Mouse (Mus musculus) hindbrain, embryonic 12.5 days (tissue): Measurements from ENCODE around the gene Osbpl11. TPM values are rescaled to one million over a fixed set of nuclear protein-coding genes. Genes with fewer than 3 reads are reported as not detected.

ENCODE experiments used
- ATAC-seq: fragments of 200-750 bp; cut with Nextera tagmentation; 2 replicates; pipeline ENCODE4 v1.8.0; 2017; ENCODE audit warnings: moderate TSS enrichment; ENCODE audit not compliant: low FRiP score
- H3K27ac ChIP-seq: fragments of 300-500 bp; sonication (generic); 2 replicates; pipeline ENCODE4 v1.5.1; 2016; ENCODE audit warnings: mild to moderate bottlenecking
- H3K27me3 ChIP-seq: fragments of 300-500 bp; sonication (generic); 2 replicates; pipeline ENCODE4 v1.6.1; 2016; ENCODE audit warnings: mild to moderate bottlenecking
- H3K36me3 ChIP-seq: fragments of 300-500 bp; sonication (generic); 2 replicates; pipeline ENCODE4 v1.6.1; 2016; ENCODE audit warnings: mild to moderate bottlenecking
- H3K4me1 ChIP-seq: fragments of 300-500 bp; sonication (generic); 2 replicates; pipeline ENCODE4 v1.6.1; 2016
- H3K4me2 ChIP-seq: fragments of 300-500 bp; sonication (generic); replicated peaks from 2 replicates; pipeline ENCODE4 v1.6.1; 2016; ENCODE audit warnings: mild to moderate bottlenecking
- H3K4me3 ChIP-seq: fragments of 300-500 bp; sonication (generic); 2 replicates; pipeline ENCODE4 v1.5.1; 2016; ENCODE audit warnings: mild to moderate bottlenecking
- H3K9ac ChIP-seq: fragments of 300-500 bp; sonication (generic); 2 replicates; pipeline ENCODE4 v1.6.1; 2016; ENCODE audit warnings: mild to moderate bottlenecking, moderate library complexity
- H3K9me3 ChIP-seq: fragments of 300-500 bp; sonication (generic); replicated peaks from 2 replicates; pipeline ENCODE4 v1.6.1; 2016; ENCODE audit warnings: mild to moderate bottlenecking
- WGBS: fragments of 180-500 bp; shearing (Covaris S2); methylation state at CpG from one replicate; pipeline ENCODE4 v1.1.7; 2016; 5-methylcytosine and 5-hydroxymethylcytosine counted together
- polyA plus RNA-seq: library from polyadenylated mRNA; unstranded; fragments of >200 nt; fragmentation: Nextera tagmentation; extraction: Ambion mirVana; gene quantifications from 2 replicates; pipeline ENCODE4 v1.2.1, GENCODE M21; 2016

The Osbpl11 gene
- polyA plus RNA-seq, 1 experiment from 2014 or later = 29.2 TPM

DNA sequence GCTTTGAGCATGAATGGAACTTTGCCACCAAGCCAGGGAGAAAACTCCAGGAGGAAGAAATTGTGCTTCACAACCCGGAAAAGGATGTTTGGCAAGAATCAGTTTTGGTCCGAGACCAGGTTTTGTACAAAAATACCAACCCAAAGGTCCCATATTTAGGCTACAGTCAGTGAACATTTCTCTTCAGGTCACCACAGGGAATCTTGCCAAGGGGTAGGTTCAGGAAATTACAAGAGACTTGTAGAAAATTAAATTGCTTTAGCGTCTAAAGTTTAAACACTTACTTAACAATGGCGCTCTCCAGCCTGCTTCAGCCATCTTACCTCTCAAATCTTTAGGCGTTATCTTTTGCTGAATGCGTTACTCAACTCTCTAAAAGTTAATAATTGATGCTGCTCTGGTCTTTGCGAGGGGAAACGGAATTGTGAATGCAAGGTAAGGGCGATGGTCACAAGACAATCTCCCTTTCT lies 65.8 kb downstream of the Osbpl11 start:
- no peak for ATAC-seq

DNA sequence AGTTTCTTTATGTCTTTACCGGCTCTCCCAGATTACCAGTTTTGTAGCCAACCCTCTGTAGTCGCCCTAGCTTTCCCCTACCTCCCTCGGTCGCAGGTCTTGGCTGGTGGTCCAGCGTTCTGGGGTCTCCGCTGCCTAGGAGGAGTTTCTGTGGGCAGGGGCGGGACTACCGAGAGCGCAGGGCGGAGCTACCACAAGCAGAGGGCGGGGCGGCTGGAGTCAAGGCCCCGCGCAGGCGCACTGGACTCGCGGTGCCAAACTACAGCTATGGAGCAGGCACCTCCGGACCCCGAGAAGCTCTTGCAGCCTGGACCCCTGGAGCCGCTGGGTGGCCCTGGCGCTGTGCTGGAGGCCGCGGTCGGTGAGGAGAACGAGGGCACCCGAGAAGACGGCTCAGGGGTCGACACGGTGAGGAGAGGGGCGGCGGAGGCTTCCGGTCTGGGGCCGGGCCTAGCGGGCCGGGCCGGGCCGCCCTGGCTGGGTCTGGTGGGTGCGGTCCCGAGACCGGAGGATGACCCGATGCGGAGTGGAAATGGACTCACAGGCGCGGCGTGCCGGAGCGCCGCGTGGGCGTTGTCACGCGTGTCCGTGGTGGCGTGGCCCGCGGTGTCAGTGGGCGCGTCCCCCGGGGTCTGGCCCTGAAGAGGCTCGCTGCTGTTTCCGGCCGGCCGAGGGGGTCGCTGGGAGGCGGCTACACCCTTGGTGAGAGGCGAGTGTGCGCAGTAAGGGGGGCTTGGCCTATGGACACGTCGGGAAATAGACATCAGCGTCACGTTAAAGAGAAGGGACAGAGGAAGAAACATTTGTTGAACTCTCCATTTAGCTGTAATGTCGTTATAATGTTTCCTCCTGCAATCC lies 66.6 kb downstream of the Osbpl11 start, which contains the start of gene Snx4:
Gene Snx4 (plus strand): TSS at position 249 of the 858 bp plus-strand sequence.
- peak; percentile 95 for ATAC-seq
- Histone ChIP-seq H3K4me1 (peaks cover 16% of the 10 kb centered on the region), H3K27me3 (no peaks in the 10 kb centered on the region), H3K36me3 (no peaks in the 10 kb centered on the region), H3K4me2 (peak within 1 kb of the TSS; percentile 76), H3K4me3 (peak within 1 kb of the TSS; percentile 96), H3K9me3 (no peaks in the 10 kb centered on the region), H3K9ac (peak within 1 kb of the TSS; percentile 94), H3K27ac (peak within 1 kb of the TSS; percentile 85)
- WGBS = under 1% methylated on average over 68 of the region's 72 CpGs

More for the DNA sequence above, 65.8 kb downstream of the Osbpl11 start:
- Histone ChIP-seq H3K4me2 (peak overlapping the region; percentile 76), H3K36me3 (no peaks in the 10 kb centered on the region), H3K4me1 (peaks cover 16% of the 10 kb centered on the region), H3K9ac (peak overlapping the region; percentile 94), H3K4me3 (peak overlapping the region; percentile 96), H3K27me3 (no peaks in the 10 kb centered on the region), H3K27ac (peak overlapping the region; percentile 85), H3K9me3 (no peaks in the 10 kb centered on the region)
- WGBS = 24% methylated on average over 9 of the region's 9 CpGs

DNA sequence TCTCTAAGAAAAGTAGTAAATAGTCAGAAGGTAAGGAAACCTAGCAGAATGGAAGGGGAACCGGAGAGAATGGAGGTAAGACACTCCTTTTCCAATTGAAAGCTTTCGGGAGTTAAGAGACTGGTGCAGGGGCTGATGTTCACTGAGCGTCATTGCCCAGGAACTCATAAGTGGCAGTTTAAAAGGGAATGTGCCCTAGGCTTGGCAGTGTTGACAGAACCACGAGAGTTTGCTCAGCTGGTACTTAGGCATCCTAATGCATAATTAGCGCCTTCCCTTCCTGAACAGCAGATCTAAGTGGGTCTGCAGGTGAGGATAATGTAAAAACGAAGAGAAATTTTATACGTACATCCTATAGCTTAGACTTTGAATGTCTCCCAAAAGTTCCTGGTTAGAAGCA lies 70.7 kb downstream of the Osbpl11 start:
- Histone ChIP-seq H3K4me2 (no peak overlapping the region), H3K4me3 (no peak overlapping the region), H3K27me3 (no peaks in the 10 kb centered on the region), H3K36me3 (no peaks in the 10 kb centered on the region), H3K4me1 (peaks cover 18% of the 10 kb centered on the region), H3K9ac (no peak overlapping the region), H3K9me3 (no peaks in the 10 kb centered on the region), H3K27ac (no peak overlapping the region)
- 88% methylated on average over 7 of the region's 7 CpGs for WGBS
- no peak for ATAC-seq

DNA sequence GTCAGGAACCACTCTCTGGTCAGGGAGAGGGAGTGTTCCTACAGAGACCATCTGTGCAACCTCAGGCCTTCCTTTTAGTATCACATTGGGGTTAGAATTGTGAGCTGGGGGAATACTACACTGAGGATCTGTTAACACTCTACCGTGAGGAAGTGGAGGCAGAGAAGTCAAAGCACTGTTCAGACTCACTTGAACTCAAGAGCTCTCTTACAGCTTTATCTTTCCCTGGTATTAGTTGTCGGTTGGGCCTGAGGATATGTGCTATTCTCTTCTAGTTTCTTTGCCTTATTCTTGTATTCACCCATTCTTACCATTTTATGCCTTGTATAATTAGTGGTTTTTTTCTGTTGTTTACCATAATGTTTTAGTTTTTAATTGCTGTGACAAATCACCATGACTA lies 73.7 kb downstream of the Osbpl11 start:
- 87% methylated on average over 2 of the region's 2 CpGs for WGBS

DNA sequence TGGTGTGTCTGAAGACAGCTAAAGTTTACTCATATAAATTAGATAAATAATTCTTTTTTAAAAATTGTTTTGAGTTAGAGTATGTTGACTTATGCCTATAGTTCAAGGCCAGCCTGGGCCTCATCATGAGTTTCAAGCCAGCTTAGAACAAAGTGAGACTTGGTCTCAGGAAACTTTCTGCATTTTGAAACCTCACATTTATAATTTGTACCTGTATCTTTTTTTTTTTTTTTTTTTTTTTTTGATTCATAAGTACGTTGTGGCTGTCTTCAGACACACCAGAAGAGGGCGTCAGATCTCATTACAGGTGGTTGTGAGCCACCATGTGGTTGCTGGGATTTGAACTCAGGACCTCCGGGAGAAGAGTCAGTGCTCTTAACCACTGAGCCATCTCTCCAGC lies 75.0 kb downstream of the Osbpl11 start:
- H3K27me3 ChIP-seq = no peaks in the 10 kb centered on the region
- no peaks in the 10 kb centered on the region for H3K9me3 ChIP-seq
- no peak overlapping the region for H3K27ac ChIP-seq
- ATAC-seq = no peak
- no peak overlapping the region for H3K4me3 ChIP-seq
- 81% methylated on average over 3 of the region's 3 CpGs for WGBS
- no peak overlapping the region for H3K4me2 ChIP-seq
- 0 out of 2 replicates have a peak, but pooled peaks cover 2% of the 10 kb centered on the region for H3K4me1 ChIP-seq
- peaks cover 6% of the 10 kb centered on the region for H3K36me3 ChIP-seq
- no peak overlapping the region for H3K9ac ChIP-seq

More for the DNA sequence above, 73.7 kb downstream of the Osbpl11 start:
- Histone ChIP-seq H3K4me2 (no peak overlapping the region), H3K9ac (no peak overlapping the region), H3K9me3 (no peaks in the 10 kb centered on the region), H3K36me3 (no peaks in the 10 kb centered on the region), H3K27me3 (no peaks in the 10 kb centered on the region), H3K4me3 (no peak overlapping the region), H3K4me1 (0 out of 2 replicates have a peak, but pooled peaks cover 2% of the 10 kb centered on the region), H3K27ac (no peak overlapping the region)
- ATAC-seq = no peak

DNA sequence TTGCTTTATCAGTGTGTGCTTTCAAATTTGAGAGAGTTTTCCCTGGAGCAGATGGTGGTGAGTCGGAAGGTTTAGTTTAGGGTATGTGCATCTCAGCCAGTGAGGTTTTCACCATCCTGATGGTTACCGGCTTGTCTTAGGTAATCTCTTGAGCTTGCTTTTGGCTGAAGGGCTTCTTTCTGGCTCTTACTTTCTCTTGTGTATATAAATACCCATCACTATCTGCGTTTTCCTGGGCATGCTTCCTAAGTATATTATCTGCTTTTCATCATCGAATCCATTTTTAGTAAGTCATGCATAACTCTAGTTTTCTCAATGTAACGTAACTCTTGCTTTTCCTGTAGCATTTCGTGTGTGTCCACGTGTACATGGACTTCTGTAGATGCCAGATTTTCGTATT lies 76.0 kb downstream of the Osbpl11 start:
- no peak overlapping the region for H3K9ac ChIP-seq
- no peak overlapping the region for H3K4me3 ChIP-seq
- no peak for ATAC-seq
- H3K9me3 ChIP-seq = no peaks in the 10 kb centered on the region
- H3K4me1 ChIP-seq = 0 out of 2 replicates have a peak, but pooled peaks cover 2% of the 10 kb centered on the region
- H3K4me2 ChIP-seq = no peak overlapping the region
- H3K36me3 ChIP-seq = peaks cover 14% of the 10 kb centered on the region
- H3K27ac ChIP-seq = no peak overlapping the region
- WGBS = 90% methylated on average over 8 of the region's 8 CpGs
- H3K27me3 ChIP-seq = no peaks in the 10 kb centered on the region

DNA sequence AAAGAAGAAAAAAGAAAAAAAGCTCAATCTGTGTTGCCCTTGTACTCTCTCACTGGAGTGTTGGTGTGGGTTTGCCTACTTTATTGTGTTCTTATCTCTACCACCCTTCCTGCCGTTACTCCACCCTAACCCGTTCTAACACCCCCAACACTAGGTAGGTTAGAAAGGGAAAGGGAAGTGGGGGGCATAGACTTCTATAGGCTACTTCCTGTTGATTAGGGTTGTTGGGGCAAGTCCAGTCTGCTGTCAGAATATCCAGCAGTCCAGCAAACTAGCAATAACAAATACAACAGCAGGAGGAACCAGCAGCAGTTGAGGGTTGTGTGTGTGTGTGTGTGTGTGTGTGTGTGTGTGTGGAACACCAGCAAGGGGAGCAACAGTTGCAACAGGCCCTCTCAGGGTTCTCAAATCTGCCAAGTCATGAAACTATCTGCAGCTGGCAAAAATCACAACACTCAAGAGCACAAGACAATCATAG lies 76.8 kb downstream of the Osbpl11 start:
- no peak overlapping the region for H3K4me3 ChIP-seq
- H3K4me1 ChIP-seq = 0 out of 2 replicates have a peak, but pooled peaks cover 2% of the 10 kb centered on the region
- peaks cover 21% of the 10 kb centered on the region for H3K36me3 ChIP-seq
- ATAC-seq = no peak
- 89% methylated on average over 2 of the region's 2 CpGs for WGBS
- H3K9me3 ChIP-seq = no peaks in the 10 kb centered on the region
- no peaks in the 10 kb centered on the region for H3K27me3 ChIP-seq
- no peak overlapping the region for H3K4me2 ChIP-seq
- H3K27ac ChIP-seq = no peak overlapping the region
- H3K9ac ChIP-seq = no peak overlapping the region

DNA sequence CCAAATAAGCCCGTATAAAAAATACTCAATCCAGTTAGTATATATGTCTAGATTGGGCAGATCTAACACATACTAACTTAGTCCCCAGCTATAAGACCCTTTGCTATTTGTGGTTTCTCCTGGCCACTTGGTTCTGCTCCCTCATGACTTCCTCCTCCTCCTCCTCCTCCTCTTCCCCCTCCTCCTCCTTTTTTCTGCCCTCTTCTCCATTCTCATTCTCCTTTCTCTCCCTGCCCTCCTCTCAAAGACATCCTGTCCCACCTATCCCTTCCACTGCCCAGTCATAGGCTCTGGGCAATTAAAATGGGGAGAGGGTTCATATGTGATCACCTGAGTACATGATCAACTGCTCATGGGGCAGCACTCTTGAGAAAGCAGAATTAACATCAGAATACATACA lies 77.2 kb downstream of the Osbpl11 start:
- Histone ChIP-seq H3K9ac (no peak overlapping the region), H3K4me2 (no peak overlapping the region), H3K4me1 (0 out of 2 replicates have a peak, but pooled peaks cover 2% of the 10 kb centered on the region), H3K9me3 (no peaks in the 10 kb centered on the region), H3K36me3 (peaks cover 23% of the 10 kb centered on the region), H3K27me3 (no peaks in the 10 kb centered on the region), H3K4me3 (no peak overlapping the region), H3K27ac (no peak overlapping the region)
- ATAC-seq = no peak
- WGBS = 100% methylated on average over 1 of the region's 1 CpGs

DNA sequence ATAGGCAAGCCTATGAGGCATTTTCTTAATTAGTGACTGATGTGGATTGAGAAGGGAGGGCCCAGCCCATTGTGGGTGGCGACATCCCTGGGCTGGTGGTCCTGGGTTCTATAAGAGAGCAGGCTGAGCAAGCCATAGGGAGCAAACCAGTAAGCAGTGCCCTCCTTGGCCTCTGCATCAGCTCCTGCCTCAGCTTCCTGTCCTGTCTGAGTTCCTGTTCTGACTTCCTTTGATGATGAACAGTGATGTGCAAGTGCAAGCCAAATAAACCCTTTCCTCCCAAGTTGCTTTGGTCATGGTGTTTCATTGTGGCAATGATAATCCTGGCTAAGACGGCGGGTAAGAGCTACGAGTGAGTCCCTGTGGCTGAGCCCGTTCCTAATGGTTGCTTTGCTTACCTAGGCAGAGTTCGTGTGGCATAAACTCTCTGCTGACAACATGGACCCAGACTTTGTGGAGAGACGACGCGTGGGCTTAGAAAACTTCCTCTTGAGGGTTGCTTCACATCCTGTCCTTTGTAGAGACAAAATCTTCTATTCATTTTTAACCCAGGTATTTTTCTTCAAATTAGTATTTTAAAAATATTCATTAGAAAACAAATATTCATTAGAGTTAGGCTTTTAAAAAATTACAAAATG lies 82.9 kb downstream of the Osbpl11 start:
- Histone ChIP-seq H3K27ac (no peak overlapping the region), H3K9me3 (no peaks in the 10 kb centered on the region), H3K9ac (no peak overlapping the region), H3K36me3 (peaks cover 61% of the 10 kb centered on the region), H3K4me3 (no peak overlapping the region), H3K4me1 (no peaks in the 10 kb centered on the region), H3K4me2 (no peak overlapping the region), H3K27me3 (no peaks in the 10 kb centered on the region)
- WGBS = 94% methylated on average over 9 of the region's 9 CpGs
- ATAC-seq = no peak

DNA sequence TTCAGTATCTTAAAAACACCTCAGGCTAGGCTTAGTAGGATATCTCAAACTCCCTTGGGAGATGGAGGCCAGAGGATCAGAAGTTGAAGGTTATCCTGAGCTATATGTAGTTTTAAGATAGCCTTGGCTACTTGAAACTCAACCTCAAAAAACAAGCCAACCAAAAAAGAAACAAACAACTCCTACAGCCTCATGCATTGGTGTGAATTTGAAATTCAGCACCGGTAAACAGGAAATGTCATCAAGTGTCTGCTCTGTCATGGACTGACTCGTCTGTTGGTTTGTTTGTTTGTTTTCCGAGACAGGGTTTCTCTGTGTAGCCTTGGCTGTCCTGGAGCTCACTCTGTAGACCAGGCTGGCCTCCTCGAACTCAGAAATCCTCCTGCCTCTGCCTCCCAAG lies 87.0 kb downstream of the Osbpl11 start:
- no peaks in the 10 kb centered on the region for H3K27me3 ChIP-seq
- H3K4me3 ChIP-seq = no peak overlapping the region
- no peak overlapping the region for H3K27ac ChIP-seq
- H3K9ac ChIP-seq = no peak overlapping the region
- H3K4me2 ChIP-seq = no peak overlapping the region
- no peak for ATAC-seq
- WGBS = 89% methylated on average over 4 of the region's 4 CpGs
- H3K4me1 ChIP-seq = no peaks in the 10 kb centered on the region
- H3K9me3 ChIP-seq = no peaks in the 10 kb centered on the region
- peaks cover 65% of the 10 kb centered on the region for H3K36me3 ChIP-seq

DNA sequence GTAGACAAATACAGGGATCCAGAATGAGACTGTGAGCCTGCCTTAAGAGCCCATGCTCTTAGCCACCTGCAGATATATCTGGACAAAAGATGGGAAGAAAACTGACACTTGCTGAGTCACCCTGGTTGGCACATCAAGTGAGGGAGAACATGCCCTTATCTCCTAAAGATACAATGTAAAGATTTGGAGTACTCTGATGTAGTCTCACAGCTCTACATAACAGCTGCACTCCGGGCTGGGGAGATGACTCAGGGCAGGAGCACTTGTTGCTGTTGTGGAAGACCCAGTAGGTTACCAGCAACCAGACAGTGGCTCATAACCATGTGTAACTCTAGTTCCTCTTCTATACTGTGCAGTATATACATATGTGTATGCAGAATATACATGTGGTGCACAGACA lies 98.2 kb downstream of the Osbpl11 start:
- Histone ChIP-seq H3K4me3 (no peak overlapping the region), H3K9me3 (no peaks in the 10 kb centered on the region), H3K4me1 (no peaks in the 10 kb centered on the region), H3K9ac (no peak overlapping the region), H3K27ac (no peak overlapping the region), H3K36me3 (peaks cover 65% of the 10 kb centered on the region), H3K4me2 (no peak overlapping the region), H3K27me3 (no peaks in the 10 kb centered on the region)
- WGBS = 91% methylated on average over 1 of the region's 1 CpGs
- no peak for ATAC-seq

DNA sequence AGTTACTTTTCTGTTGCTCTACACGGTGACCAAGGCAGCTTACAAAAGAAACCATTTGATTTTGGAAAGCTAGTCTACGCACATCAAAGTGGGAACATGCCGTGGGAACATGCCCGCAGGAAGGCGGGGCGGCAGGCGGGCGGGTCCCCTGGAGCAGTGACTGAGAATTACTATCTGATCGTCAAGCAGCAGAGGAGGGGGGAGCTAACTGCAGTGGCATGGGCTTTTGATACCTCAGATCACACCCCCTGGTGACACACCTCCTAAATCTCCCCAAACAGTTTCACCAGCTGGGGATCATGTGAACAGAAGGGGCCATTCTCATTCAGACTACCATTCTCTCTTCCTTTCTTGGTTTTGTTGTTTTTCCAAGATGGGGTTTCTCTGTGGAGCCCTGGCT lies 103.7 kb downstream of the Osbpl11 start:
- H3K4me2 ChIP-seq = no peak overlapping the region
- no peaks in the 10 kb centered on the region for H3K4me1 ChIP-seq
- H3K4me3 ChIP-seq = no peak overlapping the region
- H3K9me3 ChIP-seq = no peaks in the 10 kb centered on the region; the same call in 1 of the 2 replicates
- no peak for ATAC-seq
- WGBS = 84% methylated on average over 9 of the region's 9 CpGs
- peaks cover 74% of the 10 kb centered on the region for H3K36me3 ChIP-seq
- no peak overlapping the region for H3K27ac ChIP-seq
- no peak overlapping the region for H3K9ac ChIP-seq
- no peaks in the 10 kb centered on the region for H3K27me3 ChIP-seq
